Mouse (Mus musculus) E14TG2a.4 (cell line): ENCODE results near the gene Thbs1.
"Not testable (repeated sequence)": the region's sequence is repeated elsewhere in the genome, so short reads cannot be mapped to it uniquely, and the experiment has no call there.

ENCODE experiments used
- H3K27me3 ChIP-seq: 2 replicates; pipeline ENCODE4 v1.6.1; 2014; ENCODE audit warnings: low read length, control low read depth; ENCODE audit not compliant: insufficient read depth
- H3K36me3 ChIP-seq: 2 replicates; pipeline ENCODE4 v1.6.1; 2014; ENCODE audit warnings: low read length, control low read depth; ENCODE audit not compliant: insufficient read depth
- H3K4me1 ChIP-seq: replicated peaks from 2 replicates; pipeline ENCODE4 v1.6.1; 2014; ENCODE audit warnings: low read depth, low read length, control low read depth
- H3K4me3 ChIP-seq: replicated peaks from 2 replicates; pipeline ENCODE4 v1.5.1; 2014; ENCODE audit warnings: mild to moderate bottlenecking, low read length
- H3K9me3 ChIP-seq: 2 replicates; pipeline ENCODE4 v1.6.1; 2014; ENCODE audit warnings: low read length, control low read depth
- CTCF ChIP-seq: conservative IDR thresholded peaks from 2 replicates; pipeline ENCODE4 v1.5.1; 2014; ENCODE audit warnings: low read length
- NANOG ChIP-seq: IDR thresholded peaks from 2 replicates; pipeline ENCODE4 v1.6.1; 2014; ENCODE audit warnings: borderline replicate concordance, low read length, mixed read lengths
- POU5F1 ChIP-seq: IDR thresholded peaks from 2 replicates; pipeline ENCODE4 v1.6.1; 2014; ENCODE audit warnings: low read length, borderline replicate concordance

The Thbs1 gene

DNA sequence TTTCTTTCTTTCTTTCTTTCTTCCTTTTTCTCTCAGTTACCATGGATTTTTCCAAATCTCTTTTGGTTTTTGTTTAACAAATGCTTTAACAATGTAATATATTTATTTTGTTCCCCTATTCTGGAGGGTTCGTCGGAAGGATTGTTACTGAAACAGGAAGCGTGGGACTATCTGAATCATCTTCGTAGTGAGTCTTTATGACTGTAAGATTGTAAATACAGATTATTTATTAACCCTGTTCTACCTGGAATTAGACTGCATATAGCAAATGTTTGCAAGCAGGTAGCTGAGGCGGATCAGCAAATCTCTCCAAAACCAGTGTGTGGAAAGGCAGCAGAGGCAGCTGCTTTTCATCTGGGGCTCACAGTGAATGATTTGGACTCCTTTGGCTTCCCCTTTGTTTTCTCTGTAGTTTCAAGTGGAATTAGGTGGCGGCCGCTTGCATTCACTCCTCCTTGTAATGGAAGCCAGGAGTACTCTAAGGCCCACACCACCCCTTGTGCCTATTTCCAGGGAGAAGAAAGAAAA lies 14.3 kb downstream of the Thbs1 start:
- Histone ChIP-seq H3K36me3 (no peaks in the 10 kb centered on the region), H3K9me3 (no peaks in the 10 kb centered on the region), H3K27me3 (no peaks in the 10 kb centered on the region; the same call in 1 of the 2 replicates), H3K4me1 (no peaks in the 10 kb centered on the region), H3K4me3 (no peak overlapping the region)
- TF ChIP-seq POU5F1 (no peak), CTCF (no peak), NANOG (no peak)

DNA sequence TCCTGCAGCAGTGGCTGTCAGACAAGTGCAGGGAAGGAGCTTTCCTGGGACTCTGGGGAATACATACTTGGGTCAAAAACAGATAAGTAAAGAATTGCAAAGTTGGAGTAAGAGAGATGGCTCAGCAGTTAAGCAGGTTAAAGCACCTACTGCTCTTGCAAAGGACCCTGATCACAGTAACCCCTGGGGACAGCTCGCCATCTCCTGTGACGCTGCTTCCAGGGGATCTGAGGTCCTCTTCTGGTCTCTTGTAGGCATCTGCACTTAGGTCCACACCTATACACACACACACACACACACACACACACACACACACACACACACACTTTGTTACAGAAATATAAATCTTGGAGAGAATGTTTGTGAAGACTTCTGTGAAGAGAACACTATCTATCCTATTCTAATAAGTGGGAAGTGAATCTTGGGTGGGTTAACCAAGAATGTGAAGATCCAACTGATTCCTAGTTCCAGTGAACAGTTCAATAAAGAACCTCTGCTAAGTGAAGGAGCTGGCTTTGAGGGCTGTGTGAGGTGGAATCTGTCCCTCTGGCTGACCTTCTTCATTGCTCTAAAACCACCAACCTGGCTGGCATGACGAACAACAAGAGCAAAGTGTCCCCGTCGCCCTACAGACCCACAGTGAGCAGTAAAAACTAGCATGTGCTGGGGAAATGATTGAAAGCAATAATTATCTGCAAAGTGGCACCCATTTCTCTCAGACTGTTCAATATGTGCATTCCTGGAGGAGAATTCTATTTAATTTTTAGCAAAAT lies 16.0 kb downstream of the Thbs1 start:
- TF ChIP-seq NANOG (no peak), POU5F1 (no peak), CTCF (no peak)
- Histone ChIP-seq H3K27me3 (no peaks in the 10 kb centered on the region; the same call in 1 of the 2 replicates), H3K4me1 (no peaks in the 10 kb centered on the region), H3K4me3 (no peak overlapping the region), H3K36me3 (no peaks in the 10 kb centered on the region), H3K9me3 (no peaks in the 10 kb centered on the region)

DNA sequence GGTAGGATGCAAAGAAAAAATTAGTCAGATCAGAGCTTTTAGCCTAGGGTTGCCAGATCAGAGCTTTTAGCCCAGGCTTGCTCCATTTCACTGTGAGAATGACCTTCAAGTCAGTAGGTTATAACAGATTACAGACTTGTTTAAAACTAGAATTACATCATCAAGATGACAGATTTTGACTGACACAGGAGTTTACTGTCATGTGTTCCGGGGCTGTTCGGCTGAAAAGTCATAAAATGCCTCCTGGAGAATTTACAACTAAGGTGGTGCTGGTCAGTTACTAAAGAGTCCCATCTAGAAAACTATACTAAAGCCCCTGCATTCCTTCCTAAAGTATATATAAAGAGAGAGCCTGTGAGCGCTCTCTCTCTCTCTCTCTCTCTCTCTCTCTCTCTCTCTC lies 16.6 kb downstream of the Thbs1 start:
- TF ChIP-seq POU5F1, result no peak
- TF ChIP-seq CTCF, result no peak
- no peak for TF ChIP-seq NANOG
- H3K4me1 ChIP-seq, result no peaks in the 10 kb centered on the region
- H3K27me3 ChIP-seq, result no peaks in the 10 kb centered on the region; the same call in 1 of the 2 replicates
- no peaks in the 10 kb centered on the region for H3K36me3 ChIP-seq
- H3K4me3 ChIP-seq, result no peak overlapping the region
- H3K9me3 ChIP-seq, result no peaks in the 10 kb centered on the region

DNA sequence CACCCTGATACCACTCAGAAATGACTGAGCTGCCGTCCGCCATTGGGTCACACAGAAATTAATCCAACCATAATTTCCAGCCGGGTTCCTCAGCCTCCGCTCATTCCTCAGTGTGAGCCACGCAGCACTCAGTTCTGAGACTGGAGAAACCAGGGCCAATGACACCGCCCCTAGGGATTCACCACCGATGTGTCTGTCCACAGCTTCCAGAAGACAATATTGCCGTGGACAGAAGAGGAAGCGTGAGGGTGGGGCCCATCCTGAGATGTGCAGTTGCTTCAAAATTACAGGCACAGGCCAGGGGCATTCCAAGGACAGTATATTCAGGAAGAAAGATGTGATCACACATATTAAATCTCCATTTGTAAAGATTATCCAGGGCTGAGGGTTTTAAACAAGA lies 25.4 kb downstream of the Thbs1 start:
- Histone ChIP-seq H3K4me1 (no peaks in the 10 kb centered on the region), H3K36me3 (no peaks in the 10 kb centered on the region), H3K27me3 (no peaks in the 10 kb centered on the region), H3K4me3 (no peak overlapping the region), H3K9me3 (no peaks in the 10 kb centered on the region)
- TF ChIP-seq POU5F1, result no peak
- no peak for TF ChIP-seq NANOG
- TF ChIP-seq CTCF, result no peak

DNA sequence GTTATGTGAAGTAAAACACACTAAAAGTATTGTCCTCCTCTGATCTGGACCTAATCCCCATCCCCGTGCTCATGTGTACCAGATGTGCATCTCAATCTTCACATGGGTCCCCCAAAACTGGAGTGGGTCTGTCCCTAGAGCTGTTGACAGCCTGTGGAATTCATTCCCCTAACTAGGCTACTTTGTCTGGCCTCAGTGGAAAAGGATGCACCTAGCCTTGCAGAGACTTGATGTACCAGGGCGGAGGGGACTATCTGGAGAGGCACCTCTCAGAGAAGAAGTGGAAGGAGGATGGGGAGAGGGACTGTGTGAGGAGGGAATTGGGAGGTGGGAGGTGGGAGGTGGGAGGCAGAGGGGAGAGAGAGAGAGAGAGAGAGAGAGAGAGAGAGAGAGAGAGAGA lies 26.1 kb downstream of the Thbs1 start:
- Histone ChIP-seq H3K9me3 (no peaks in the 10 kb centered on the region), H3K4me1 (no peaks in the 10 kb centered on the region), H3K4me3 (no peak overlapping the region), H3K36me3 (no peaks in the 10 kb centered on the region), H3K27me3 (no peaks in the 10 kb centered on the region)
- no peak for TF ChIP-seq POU5F1
- TF ChIP-seq CTCF, result no peak
- no peak for TF ChIP-seq NANOG

DNA sequence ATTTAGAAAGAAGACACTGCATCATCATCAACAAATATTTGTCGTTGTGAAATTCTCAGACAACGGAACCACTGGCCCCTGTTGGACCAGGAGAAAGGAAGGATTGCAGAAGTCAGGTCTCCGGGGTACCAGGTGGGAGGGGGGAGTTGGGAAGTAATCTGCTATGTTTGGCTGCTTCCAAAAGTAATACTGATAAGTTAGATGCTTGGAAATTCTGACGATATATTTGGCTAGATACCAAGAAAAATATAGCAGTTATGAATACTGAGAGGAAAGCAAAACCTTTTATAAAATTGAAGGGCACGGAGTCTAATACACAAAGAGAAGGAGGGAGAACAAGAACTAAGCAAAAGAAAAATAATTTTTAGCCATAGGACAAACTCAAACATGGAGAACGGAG lies 27.6 kb downstream of the Thbs1 start:
- no peaks in the 10 kb centered on the region for H3K27me3 ChIP-seq
- H3K4me3 ChIP-seq, result no peak overlapping the region
- H3K36me3 ChIP-seq, result no peaks in the 10 kb centered on the region
- H3K9me3 ChIP-seq, result no peaks in the 10 kb centered on the region
- no peak for TF ChIP-seq POU5F1
- TF ChIP-seq NANOG, result no peak
- no peak for TF ChIP-seq CTCF
- no peaks in the 10 kb centered on the region for H3K4me1 ChIP-seq

DNA sequence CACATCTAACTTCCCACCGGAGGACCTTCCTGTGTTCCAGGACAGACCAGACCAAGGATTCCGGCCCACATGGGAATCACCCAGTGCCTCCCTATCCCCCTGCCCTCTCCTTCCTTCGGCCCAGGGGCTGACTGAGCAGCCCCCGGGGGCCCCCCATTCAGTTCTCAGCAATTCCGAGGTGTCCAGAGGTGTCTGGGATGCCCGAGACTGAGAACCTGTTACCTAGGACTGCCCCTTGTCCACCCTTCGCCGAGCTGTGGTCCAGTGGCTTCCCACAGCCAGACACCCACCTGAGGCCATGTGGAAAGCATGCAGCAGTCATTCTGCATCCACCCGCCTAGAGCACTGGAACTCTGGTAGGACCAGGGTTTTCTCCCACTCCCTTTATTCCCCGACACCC lies 30.0 kb downstream of the Thbs1 start:
- no peaks in the 10 kb centered on the region for H3K36me3 ChIP-seq
- TF ChIP-seq CTCF (no peak), NANOG (no peak), POU5F1 (no peak)
- no peaks in the 10 kb centered on the region for H3K4me1 ChIP-seq
- no peaks in the 10 kb centered on the region for H3K27me3 ChIP-seq
- no peak overlapping the region for H3K4me3 ChIP-seq
- no peaks in the 10 kb centered on the region for H3K9me3 ChIP-seq

DNA sequence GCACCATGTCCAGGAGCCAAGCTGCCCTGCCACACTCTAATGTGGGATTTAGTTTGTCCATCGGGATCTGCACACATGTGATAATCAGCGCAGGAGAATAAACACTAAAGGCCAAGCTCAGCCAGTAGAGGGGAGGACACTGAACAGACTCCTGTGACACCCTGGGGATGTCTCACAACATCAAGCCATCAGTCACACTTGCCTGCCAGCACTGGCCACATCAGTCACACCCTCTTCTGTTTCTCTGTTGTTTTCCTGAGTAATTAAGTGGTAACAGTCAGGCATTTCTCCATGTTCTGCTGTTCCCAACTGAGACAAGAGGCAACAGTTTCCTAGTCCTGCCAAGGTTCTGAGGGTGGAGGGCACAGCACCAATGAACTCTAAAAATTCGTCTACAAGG lies 36.1 kb downstream of the Thbs1 start:
- H3K4me1 ChIP-seq, H3K27me3 ChIP-seq, H3K36me3 ChIP-seq, H3K9me3 ChIP-seq, H3K4me3 ChIP-seq: not testable (repeated sequence)
